Mouse (Mus musculus) ZHBTc4 (cell line): ENCODE measurements around the gene Map3k9.

ENCODE experiments used
- DNase-seq: peaks from one replicate; pipeline ENCODE4 v3.0.0-alpha.2; 2011; ENCODE audit warnings: low read depth, low spot score

Map3k9 gene

GRCm38 (mm10) chr12:81781105-81781909 is at the start of gene Map3k9:
Gene Map3k9, minus strand, starts transcription at chr12:81781175.
- peak; percentile 96 for DNase-seq

- no peak for DNase-seq
Measured at GRCm38 (mm10) chr12:81828355-81828754, 47.4 kb upstream of the Map3k9 start.

- DNase-seq: no peak
Measured at GRCm38 (mm10) chr12:81822778-81823480, 42.0 kb upstream of the Map3k9 start.

- DNase-seq: no peak
Measured at GRCm38 (mm10) chr12:81822176-81822575, 41.2 kb upstream of the Map3k9 start.

GRCm38 (mm10) chr12:81820700-81821099 is 39.7 kb upstream of the Map3k9 start:
- DNase-seq: no peak

- peak; percentile 91 for DNase-seq
Measured at GRCm38 (mm10) chr12:81817126-81817505, 36.1 kb upstream of the Map3k9 start.

- DNase-seq: peak; percentile 97
Measured at GRCm38 (mm10) chr12:81816330-81817125, 35.6 kb upstream of the Map3k9 start.

GRCm38 (mm10) chr12:81814742-81815141 is 33.8 kb upstream of the Map3k9 start:
- no peak for DNase-seq

GRCm38 (mm10) chr12:81810417-81810816 is 29.4 kb upstream of the Map3k9 start:
- DNase-seq: no peak

- DNase-seq: no peak
Measured at GRCm38 (mm10) chr12:81808596-81808995, 27.6 kb upstream of the Map3k9 start.

GRCm38 (mm10) chr12:81807953-81808352 is 27.0 kb upstream of the Map3k9 start:
- no peak for DNase-seq

- DNase-seq: no peak
Measured at GRCm38 (mm10) chr12:81807529-81807837, 26.5 kb upstream of the Map3k9 start.

- DNase-seq: peak; percentile 67
Measured at GRCm38 (mm10) chr12:81806759-81807528, 26.0 kb upstream of the Map3k9 start.

GRCm38 (mm10) chr12:81806114-81806513 is 25.1 kb upstream of the Map3k9 start:
- no peak for DNase-seq

- no peak for DNase-seq
Measured at GRCm38 (mm10) chr12:81803803-81804202, 22.8 kb upstream of the Map3k9 start.

GRCm38 (mm10) chr12:81803016-81803415 is 22.0 kb upstream of the Map3k9 start:
- peak; percentile 53 for DNase-seq

- DNase-seq: no peak
Measured at GRCm38 (mm10) chr12:81801134-81801533, 20.2 kb upstream of the Map3k9 start.

- peak; percentile 74 for DNase-seq
Measured at GRCm38 (mm10) chr12:81796541-81796940, 15.6 kb upstream of the Map3k9 start.

GRCm38 (mm10) chr12:81792511-81793218 is 11.7 kb upstream of the Map3k9 start:
- DNase-seq: no peak

- peak; percentile 34 for DNase-seq
Measured at GRCm38 (mm10) chr12:81789499-81789898, 8.5 kb upstream of the Map3k9 start.

GRCm38 (mm10) chr12:81788672-81789084 is 7.7 kb upstream of the Map3k9 start:
- peak; percentile 93 for DNase-seq
